Mouse (Mus musculus): ENCODE results near the gene Rwdd2a.

- no peak for TF ChIP-seq POLR2A (IDR thresholded peaks at IDR 0.05; ENCODE audit: low read depth, low read length)
- no peak for TF ChIP-seq CTCF (IDR thresholded peaks at IDR 0.05; ENCODE audit: borderline replicate concordance, insufficient read depth, low read length)
Measured at GRCm38 (mm10) chr9:86622062-86622461, 50.3 kb downstream of the Rwdd2a start.

Data from embryonic fibroblast, embryonic 13.5 days (primary cell).